Mouse (Mus musculus) testis, adult 2 months (tissue): ENCODE results near the gene Gm13289. TPM values are rescaled to one million over a fixed set of nuclear protein-coding genes. Genes with fewer than 3 reads are reported as not detected.
A peak's percentile ranks its signal among the peaks of the same experiment; 100 is the strongest.
"Not testable (repeated sequence)": the region's sequence is repeated elsewhere in the genome, so short reads cannot be mapped to it uniquely, and the experiment has no call there.

Experiments
- H3K27ac ChIP-seq: fragments of 200-500 bp; 2 replicates; pipeline ENCODE4 v1.5.1; 2012; ENCODE audit warnings: low read depth, low read length; ENCODE audit not compliant: control insufficient read depth, insufficient read depth
- H3K27me3 ChIP-seq: fragments of 200-500 bp; 2 replicates; pipeline ENCODE4 v1.6.1; 2012; ENCODE audit warnings: mild to moderate bottlenecking, low read length, moderate library complexity; ENCODE audit not compliant: control insufficient read depth, insufficient read depth
- H3K36me3 ChIP-seq: fragments of 200-500 bp; 2 replicates; pipeline ENCODE4 v1.6.1; 2012; ENCODE audit warnings: mild to moderate bottlenecking, low read length; ENCODE audit not compliant: control insufficient read depth, insufficient read depth
- H3K4me1 ChIP-seq: fragments of 200-500 bp; 2 replicates; pipeline ENCODE4 v1.6.1; 2012; ENCODE audit warnings: low read length; ENCODE audit not compliant: control insufficient read depth, insufficient read depth
- H3K4me3 ChIP-seq: fragments of 200-500 bp; 2 replicates; pipeline ENCODE4 v1.5.1; 2012; ENCODE audit warnings: low read depth, mild to moderate bottlenecking, low read length, moderate library complexity, mixed read lengths; ENCODE audit not compliant: control insufficient read depth
- CTCF ChIP-seq: fragments of 200-500 bp; IDR thresholded peaks from 2 replicates; pipeline ENCODE4 v1.5.1; 2012; ENCODE audit warnings: low read depth, mild to moderate bottlenecking, inconsistent platforms, low read length, moderate library complexity; ENCODE audit not compliant: control insufficient read depth, insufficient read depth, insufficient replicate concordance
- polyA plus RNA-seq: library from polyadenylated mRNA; depleted of rRNA; stranded (reverse); fragments of >200 nt; gene quantifications from 2 replicates; pipeline ENCODE4 v1.2.3, GENCODE M21; 2012

Gm13289 gene
- polyA plus RNA-seq, 1 experiment: not detected

- not testable (repeated sequence) for H3K36me3 ChIP-seq, H3K27ac ChIP-seq, H3K4me3 ChIP-seq, H3K27me3 ChIP-seq, H3K4me1 ChIP-seq
Observed at GRCm38 (mm10) chr4:88779550-88779949, 2.8 kb downstream of the Gm13289 start, which contains the start of gene Gm13272. Gene Gm13272, plus strand, starts transcription at chr4:88779850.

- H3K36me3 ChIP-seq, H3K27me3 ChIP-seq, H3K4me3 ChIP-seq, H3K27ac ChIP-seq, H3K4me1 ChIP-seq: not testable (repeated sequence)
Observed at GRCm38 (mm10) chr4:88780320-88780719, 3.6 kb downstream of the Gm13289 start.

DNA sequence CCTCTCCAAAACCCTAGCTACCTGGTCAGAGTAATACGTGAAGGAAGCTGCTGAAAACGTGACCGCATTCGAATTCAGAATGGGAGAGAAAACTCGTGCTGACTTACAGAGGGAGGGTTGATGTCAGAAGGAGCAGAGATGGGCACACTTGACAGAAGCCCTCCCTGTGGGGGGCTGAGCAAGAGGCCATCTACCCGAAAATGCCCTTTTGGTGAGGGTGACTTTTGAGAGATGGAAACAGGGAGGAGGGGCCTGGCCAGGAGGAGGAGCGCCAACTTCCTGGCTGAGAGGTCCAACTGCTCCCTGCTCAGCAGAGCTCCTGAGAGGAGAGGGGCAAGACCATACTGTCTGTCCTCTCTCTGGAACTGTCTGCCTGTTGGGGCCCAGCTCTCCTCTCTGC is 5.1 kb downstream of the Gm13289 start, which contains the start of gene Ifnz:
Gene Ifnz, plus strand, starts transcription at position 301 of the 400 bp plus-strand sequence.
- not testable (repeated sequence) for H3K36me3 ChIP-seq, H3K27me3 ChIP-seq, H3K4me3 ChIP-seq, H3K4me1 ChIP-seq, H3K27ac ChIP-seq

GRCm38 (mm10) chr4:88782335-88782734 is 5.6 kb downstream of the Gm13289 start:
- not testable (repeated sequence) for H3K4me1 ChIP-seq, H3K27me3 ChIP-seq, H3K27ac ChIP-seq, H3K36me3 ChIP-seq, H3K4me3 ChIP-seq

GRCm38 (mm10) chr4:88785409-88785808 is 8.7 kb downstream of the Gm13289 start, which contains the start of gene Gm13276:
Gene Gm13276, plus strand, starts transcription at chr4:88785709.
- not testable (repeated sequence) for H3K27me3 ChIP-seq, H3K27ac ChIP-seq, H3K4me3 ChIP-seq, H3K36me3 ChIP-seq, H3K4me1 ChIP-seq

- H3K36me3 ChIP-seq: not testable (repeated sequence)
Observed at GRCm38 (mm10) chr4:88788402-88788801, 11.7 kb downstream of the Gm13289 start, which contains the start of gene Gm13277. Gene Gm13277, plus strand, starts transcription at chr4:88788632.

DNA sequence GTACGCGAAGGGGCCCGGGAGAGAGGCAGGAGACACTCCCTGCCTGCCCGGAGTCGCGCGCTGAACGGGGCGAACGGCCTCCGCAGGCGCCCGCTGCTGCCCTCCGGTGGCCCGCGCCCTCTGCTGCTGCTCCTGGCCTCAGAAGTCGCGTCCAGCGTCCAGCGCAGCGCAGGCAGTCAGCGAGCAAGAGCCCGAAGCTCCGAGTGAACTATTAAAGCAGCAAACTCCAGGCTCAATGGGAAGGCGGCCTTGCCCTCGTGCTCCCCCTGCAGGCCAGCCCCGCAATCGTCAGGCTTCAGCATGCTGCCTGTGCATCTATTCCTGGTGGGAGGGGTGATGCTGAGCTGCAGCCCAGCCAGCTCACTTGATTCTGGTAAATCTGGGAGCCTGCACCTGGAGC is 14.5 kb downstream of the Gm13289 start, which contains the start of gene Gm13278:
Gene Gm13278, plus strand, starts transcription at position 301 of the 400 bp plus-strand sequence.
- not testable (repeated sequence) for H3K36me3 ChIP-seq, H3K4me3 ChIP-seq, H3K27me3 ChIP-seq, H3K4me1 ChIP-seq, H3K27ac ChIP-seq

More at GRCm38 (mm10) chr4:88788402-88788801, 11.7 kb downstream of the Gm13289 start, which contains the start of gene Gm13277:
- not testable (repeated sequence) for H3K27me3 ChIP-seq, H3K27ac ChIP-seq, H3K4me3 ChIP-seq, H3K4me1 ChIP-seq
- peak; percentile 27; the same call in 1 of the 2 replicates for TF ChIP-seq CTCF

DNA sequence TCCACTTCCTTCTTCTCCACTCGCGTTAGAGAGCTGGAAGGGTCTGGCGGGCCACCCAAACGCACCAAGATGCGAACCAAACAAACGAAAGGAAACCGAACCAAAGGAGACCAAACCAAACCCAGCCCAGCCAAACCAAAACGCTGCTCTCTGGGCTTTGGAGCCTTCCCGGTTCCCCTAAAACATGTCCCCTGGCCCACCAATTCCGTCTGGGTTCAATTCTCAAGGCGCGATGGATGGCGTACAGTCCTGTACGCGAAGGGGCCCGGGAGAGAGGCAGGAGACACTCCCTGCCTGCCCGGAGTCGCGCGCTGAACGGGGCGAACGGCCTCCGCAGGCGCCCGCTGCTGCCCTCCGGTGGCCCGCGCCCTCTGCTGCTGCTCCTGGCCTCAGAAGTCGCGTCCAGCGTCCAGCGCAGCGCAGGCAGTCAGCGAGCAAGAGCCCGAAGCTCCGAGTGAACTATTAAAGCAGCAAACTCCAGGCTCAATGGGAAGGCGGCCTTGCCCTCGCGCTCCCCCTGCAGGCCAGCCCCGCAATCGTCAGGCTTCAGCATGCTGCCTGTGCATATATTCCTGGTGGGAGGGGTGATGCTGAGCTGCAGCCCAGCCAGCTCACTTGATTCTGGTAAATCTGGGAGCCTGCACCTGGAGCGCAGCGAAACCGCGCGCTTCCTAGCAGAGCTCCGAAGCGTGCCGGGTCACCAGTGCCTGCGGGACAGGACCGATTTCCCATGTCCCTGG is 17.4 kb downstream of the Gm13289 start, which contains the start of gene Gm13275:
Gene Gm13275, plus strand, starts transcription at position 552 of the 740 bp plus-strand sequence.
- not testable (repeated sequence) for H3K4me3 ChIP-seq, H3K36me3 ChIP-seq, H3K4me1 ChIP-seq, H3K27me3 ChIP-seq, H3K27ac ChIP-seq

- H3K4me3 ChIP-seq, H3K27ac ChIP-seq, H3K4me1 ChIP-seq, H3K36me3 ChIP-seq, H3K27me3 ChIP-seq: not testable (repeated sequence)
Observed at GRCm38 (mm10) chr4:88797097-88797496, 20.4 kb downstream of the Gm13289 start, which contains the start of gene Gm13279. Gene Gm13279, plus strand, starts transcription at chr4:88797397.

DNA sequence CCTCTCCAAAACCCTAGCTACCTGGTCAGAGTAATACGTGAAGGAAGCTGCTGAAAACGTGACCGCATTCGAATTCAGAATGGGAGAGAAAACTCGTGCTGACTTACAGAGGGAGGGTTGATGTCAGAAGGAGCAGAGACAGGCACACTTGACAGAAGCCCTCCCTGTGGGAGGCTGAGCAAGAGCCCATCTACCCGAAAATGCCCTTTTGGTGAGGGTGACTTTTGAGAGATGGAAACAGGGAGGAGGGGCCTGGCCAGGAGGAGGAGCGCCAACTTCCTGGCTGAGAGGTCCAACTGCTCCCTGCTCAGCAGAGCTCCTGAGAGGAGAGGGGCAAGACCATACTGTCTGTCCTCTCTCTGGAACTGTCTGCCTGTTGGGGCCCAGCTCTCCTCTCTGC is 22.6 kb downstream of the Gm13289 start, which contains the start of gene Gm13285:
Gene Gm13285, plus strand, starts transcription at position 301 of the 400 bp plus-strand sequence.
- not testable (repeated sequence) for H3K27ac ChIP-seq, H3K36me3 ChIP-seq, H3K4me1 ChIP-seq, H3K27me3 ChIP-seq, H3K4me3 ChIP-seq

DNA sequence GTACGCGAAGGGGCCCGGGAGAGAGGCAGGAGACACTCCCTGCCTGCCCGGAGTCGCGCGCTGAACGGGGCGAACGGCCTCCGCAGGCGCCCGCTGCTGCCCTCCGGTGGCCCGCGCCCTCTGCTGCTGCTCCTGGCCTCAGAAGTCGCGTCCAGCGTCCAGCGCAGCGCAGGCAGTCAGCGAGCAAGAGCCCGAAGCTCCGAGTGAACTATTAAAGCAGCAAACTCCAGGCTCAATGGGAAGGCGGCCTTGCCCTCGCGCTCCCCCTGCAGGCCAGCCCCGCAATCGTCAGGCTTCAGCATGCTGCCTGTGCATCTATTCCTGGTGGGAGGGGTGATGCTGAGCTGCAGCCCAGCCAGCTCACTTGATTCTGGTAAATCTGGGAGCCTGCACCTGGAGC is 26.2 kb downstream of the Gm13289 start, which contains the start of gene Gm13287:
Gene Gm13287, plus strand, starts transcription at position 301 of the 400 bp plus-strand sequence.
- not testable (repeated sequence) for H3K27ac ChIP-seq, H3K4me1 ChIP-seq, H3K4me3 ChIP-seq, H3K27me3 ChIP-seq, H3K36me3 ChIP-seq
